In the genomic region with DNA sequence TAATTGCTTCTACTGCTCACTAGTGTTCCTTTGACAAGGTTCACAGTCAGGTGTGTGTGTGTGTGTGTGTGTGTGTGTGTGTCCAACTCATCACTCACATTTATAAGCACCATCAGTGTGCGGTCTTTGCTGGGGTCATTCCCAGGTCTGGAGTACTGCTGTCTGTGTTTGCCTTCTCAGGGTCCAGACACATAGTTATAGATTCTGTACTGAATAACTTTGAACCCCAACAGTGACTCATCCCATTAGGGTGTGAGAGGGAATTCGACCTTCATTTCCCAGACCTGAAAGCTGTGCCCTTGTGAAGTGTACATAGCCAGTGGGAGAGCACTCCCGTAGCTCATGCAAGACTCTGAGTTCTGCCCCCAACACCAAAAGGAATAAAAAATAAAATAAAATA, we compare ENCODE assay signal across 9 mouse cellular contexts. TPM values are rescaled to one million over a fixed set of nuclear protein-coding genes. Genes with fewer than 3 reads are reported as not detected.
DNase-seq lines count a peak whose midpoint lies in the region; ATAC-seq lines count a peak whose summit lies in the region.
"Had no signal": no experiment of that assay in that cellular context is flagged by ENCODE, and none has a peak within 500 bp of the region (broad histone marks: within the 10 kb centered on the region; RNA-seq: fewer than 3 reads in every experiment).

No protein-coding gene starts in this region.

- H3K36me3 ChIP-seq in heart, embryonic 14.5 days (ENCODE audit: control insufficient read depth, insufficient read depth, low read length) = peaks cover 17% of the 10 kb centered on the region; the same call in 1 of the 2 replicates
- peaks cover 48% of the 10 kb centered on the region for H3K36me3 ChIP-seq in embryonic facial prominence, embryonic 10.5 days (replicated peaks)
- H3K36me3 ChIP-seq in hindbrain, embryonic 13.5 days = peaks cover 11% of the 10 kb centered on the region
- no peaks in the 10 kb centered on the region for H3K36me3 ChIP-seq in midbrain, embryonic 11.5 days (ENCODE audit: control insufficient read depth, insufficient read depth, low read length)

- no peak for ATAC-seq in heart, embryonic 14.5 days (ENCODE audit: insufficient number of reproducible peaks, insufficient read depth, low FRiP score, low read depth)
- no peak for ATAC-seq in hindbrain, embryonic 13.5 days (ENCODE audit: low FRiP score)
- ATAC-seq in midbrain, embryonic 11.5 days (ENCODE audit: low FRiP score) = no peak
- ATAC-seq in megakaryocyte, adult 5-6 weeks (ENCODE audit: poor library complexity, severe bottlenecking) = no peak

- no peaks in the 10 kb centered on the region for H3K27me3 ChIP-seq in heart, embryonic 14.5 days (ENCODE audit: control insufficient read depth, insufficient read depth, low read length)
- H3K27me3 ChIP-seq in embryonic facial prominence, embryonic 10.5 days (replicated peaks; ENCODE audit: low read depth, poor library complexity, severe bottlenecking) = no peaks in the 10 kb centered on the region
- H3K27me3 ChIP-seq in hindbrain, embryonic 13.5 days = no peaks in the 10 kb centered on the region
- no peaks in the 10 kb centered on the region for H3K27me3 ChIP-seq in midbrain, embryonic 11.5 days (ENCODE audit: control insufficient read depth, insufficient read depth, low read length)

- no peaks in the 10 kb centered on the region for H3K9me3 ChIP-seq in heart, embryonic 14.5 days (ENCODE audit: control insufficient read depth, low read length)
- H3K9me3 ChIP-seq in embryonic facial prominence, embryonic 10.5 days = no peaks in the 10 kb centered on the region
- no peaks in the 10 kb centered on the region for H3K9me3 ChIP-seq in hindbrain, embryonic 13.5 days
- H3K9me3 ChIP-seq in midbrain, embryonic 11.5 days (ENCODE audit: control insufficient read depth, low read length) = no peaks in the 10 kb centered on the region

- DNase-seq in heart, adult 9 months (ENCODE audit: low spot score in 2 of 2) = no peak
- no peak for DNase-seq in embryonic facial prominence, embryonic 10.5 days (ENCODE audit: low spot score)
- DNase-seq in midbrain, embryonic 11.5 days (ENCODE audit: low spot score, missing footprints) = no peak
- no peak for DNase-seq in T-cell, adult 2 months (ENCODE audit: low spot score)
- DNase-seq in ovary, postnatal 10 days (ENCODE audit: low spot score) = no peak
- DNase-seq: cerebellum, adult 11 months had no signal

- 0 out of 2 replicates have a peak overlapping the region, but pooled peaks have one; percentile 94 for H3K9ac ChIP-seq in heart, embryonic 14.5 days (ENCODE audit: low read length)
- H3K9ac ChIP-seq in hindbrain, embryonic 13.5 days = peak overlapping the region; percentile 98
- H3K9ac ChIP-seq in midbrain, embryonic 11.5 days (ENCODE audit: low read length) = no peak overlapping the region

- WGBS in heart, embryonic 14.5 days = 33% methylated on average over 3 of the region's 3 CpGs
- 87% methylated on average over 3 of the region's 3 CpGs for WGBS in embryonic facial prominence, embryonic 10.5 days
- 77% methylated on average over 3 of the region's 3 CpGs for WGBS in hindbrain, embryonic 13.5 days
- 84% methylated on average over 3 of the region's 3 CpGs for WGBS in midbrain, embryonic 11.5 days

- no peak overlapping the region for H3K27ac ChIP-seq in heart, embryonic 14.5 days (replicated peaks in 1 of 2; ENCODE audit: control insufficient read depth in 1 of 2, insufficient read depth in 1 of 2, low read depth in 2 of 2, low read length in 2 of 2)
- H3K27ac ChIP-seq in embryonic facial prominence, embryonic 10.5 days (replicated peaks) = no peak overlapping the region
- no peak overlapping the region for H3K27ac ChIP-seq in hindbrain, embryonic 13.5 days
- no peak overlapping the region for H3K27ac ChIP-seq in midbrain, embryonic 11.5 days (ENCODE audit: low read depth, low read length)

- peaks cover 18 to 37% of the 10 kb centered on the region in 2 experiments for H3K4me1 ChIP-seq in heart, embryonic 14.5 days (ENCODE audit: control insufficient read depth in 2 of 2, insufficient read depth in 2 of 2, low read length in 2 of 2)
- H3K4me1 ChIP-seq in embryonic facial prominence, embryonic 10.5 days = peaks cover 81% of the 10 kb centered on the region
- peaks cover 78% of the 10 kb centered on the region for H3K4me1 ChIP-seq in hindbrain, embryonic 13.5 days (replicated peaks)
- H3K4me1 ChIP-seq in midbrain, embryonic 11.5 days (ENCODE audit: control insufficient read depth, insufficient read depth, low read length) = peaks cover 26% of the 10 kb centered on the region

- H3K4me2 ChIP-seq in heart, embryonic 14.5 days (ENCODE audit: low read length) = peak overlapping the region; percentile 71
- H3K4me2 ChIP-seq in hindbrain, embryonic 13.5 days = peak overlapping the region; percentile 95
- H3K4me2 ChIP-seq in midbrain, embryonic 11.5 days = peak overlapping the region; percentile 89; the same call in 1 of the 2 replicates

- 0 out of 4 replicates have a peak overlapping the region, but pooled peaks of 1 of the 2 experiments have one; percentile 91 for H3K4me3 ChIP-seq in heart, embryonic 14.5 days (ENCODE audit: control insufficient read depth in 1 of 2, insufficient read depth in 1 of 2, low read depth in 1 of 2, low read length in 2 of 2)
- H3K4me3 ChIP-seq in embryonic facial prominence, embryonic 10.5 days = peak overlapping the region; percentile 96; the same call in 1 of the 2 replicates
- H3K4me3 ChIP-seq in hindbrain, embryonic 13.5 days = peak overlapping the region; percentile 98
- no peak overlapping the region for H3K4me3 ChIP-seq in midbrain, embryonic 11.5 days (ENCODE audit: low read depth, low read length)

RNA-seq across cellular contexts. Expression of a gene that starts 2.4 kb away (rescaled TPM):
- polyA plus RNA-seq in heart, embryonic 14.5 days (2014; fragmentation: Nextera tagmentation; extraction: Ambion mirVana) = 3.9 and 5.3 TPM in 2 replicates
- 4.8 and 5.1 TPM in 2 replicates for polyA plus RNA-seq in embryonic facial prominence, embryonic 10.5 days (2016; fragmentation: Nextera tagmentation; extraction: Ambion mirVana)
- polyA plus RNA-seq in hindbrain, embryonic 13.5 days (2015; fragmentation: Nextera tagmentation; extraction: Ambion mirVana) = 5.3 and 5.6 TPM in 2 replicates
- 4.0 and 4.2 TPM in 2 replicates for polyA plus RNA-seq in midbrain, embryonic 11.5 days (2014; fragmentation: Nextera tagmentation; extraction: Ambion mirVana)
- total RNA-seq in megakaryocyte, adult 5-6 weeks (2015) = 21.2 and 21.4 TPM in 2 replicates
- total RNA-seq in megakaryocyte, adult 5-6 weeks (2017) = 14.5 and 19.0 TPM in 2 replicates
